Mouse (Mus musculus) CD8-positive naive resting alpha-beta T cell, adult 2 months (primary cell): ENCODE measurements at regions not wholly inside any gene's neighbourhood (a gene's known extent, or its start where the extent isn't known, plus 50 kb on each side); places are given as distances from the start of the nearest gene placed in this dataset.

Experiments
- DNase-seq, 2 experiments: peaks; one replicate each; pipeline ENCODE4 v3.0.0; 2022; ENCODE audit warnings: low read depth in 2 of 2, low spot score in 2 of 2

GRCm38 (mm10) chr13:118193951-118194696 is 192.3 kb upstream of the B430218F22Rik start:
- no peak for DNase-seq

- no peak for DNase-seq
Observed at GRCm38 (mm10) chr13:118208146-118208545, 178.3 kb upstream of the B430218F22Rik start.

GRCm38 (mm10) chr13:118227354-118227753 is 159.1 kb upstream of the B430218F22Rik start:
- DNase-seq = peak in 1 of 2 experiments; percentile 1

- DNase-seq = no peak
Observed at GRCm38 (mm10) chr13:118237968-118238367, 148.5 kb upstream of the B430218F22Rik start.

- no peak for DNase-seq
Observed at GRCm38 (mm10) chr13:118244680-118245079, 141.8 kb upstream of the B430218F22Rik start.

- no peak for DNase-seq
Observed at GRCm38 (mm10) chr13:118245546-118245945, 140.9 kb upstream of the B430218F22Rik start.

GRCm38 (mm10) chr13:118259606-118260005 is 126.8 kb upstream of the B430218F22Rik start:
- DNase-seq = no peak

GRCm38 (mm10) chr13:118262971-118263370 is 123.5 kb upstream of the B430218F22Rik start:
- DNase-seq = no peak

GRCm38 (mm10) chr13:118265763-118266520 is 120.5 kb upstream of the B430218F22Rik start:
- DNase-seq = no peak

- no peak for DNase-seq
Observed at GRCm38 (mm10) chr13:118272904-118273303, 113.5 kb upstream of the B430218F22Rik start.

- DNase-seq = no peak
Observed at GRCm38 (mm10) chr13:118280956-118281355, 105.5 kb upstream of the B430218F22Rik start.

GRCm38 (mm10) chr13:118293728-118294127 is 92.7 kb upstream of the B430218F22Rik start:
- no peak for DNase-seq

GRCm38 (mm10) chr13:118310080-118310479 is 76.3 kb upstream of the B430218F22Rik start:
- DNase-seq = no peak

GRCm38 (mm10) chr13:118313676-118314075 is 72.8 kb upstream of the B430218F22Rik start:
- DNase-seq = no peak
